16 mouse cellular contexts compared by ENCODE assay signal in the genomic region with DNA sequence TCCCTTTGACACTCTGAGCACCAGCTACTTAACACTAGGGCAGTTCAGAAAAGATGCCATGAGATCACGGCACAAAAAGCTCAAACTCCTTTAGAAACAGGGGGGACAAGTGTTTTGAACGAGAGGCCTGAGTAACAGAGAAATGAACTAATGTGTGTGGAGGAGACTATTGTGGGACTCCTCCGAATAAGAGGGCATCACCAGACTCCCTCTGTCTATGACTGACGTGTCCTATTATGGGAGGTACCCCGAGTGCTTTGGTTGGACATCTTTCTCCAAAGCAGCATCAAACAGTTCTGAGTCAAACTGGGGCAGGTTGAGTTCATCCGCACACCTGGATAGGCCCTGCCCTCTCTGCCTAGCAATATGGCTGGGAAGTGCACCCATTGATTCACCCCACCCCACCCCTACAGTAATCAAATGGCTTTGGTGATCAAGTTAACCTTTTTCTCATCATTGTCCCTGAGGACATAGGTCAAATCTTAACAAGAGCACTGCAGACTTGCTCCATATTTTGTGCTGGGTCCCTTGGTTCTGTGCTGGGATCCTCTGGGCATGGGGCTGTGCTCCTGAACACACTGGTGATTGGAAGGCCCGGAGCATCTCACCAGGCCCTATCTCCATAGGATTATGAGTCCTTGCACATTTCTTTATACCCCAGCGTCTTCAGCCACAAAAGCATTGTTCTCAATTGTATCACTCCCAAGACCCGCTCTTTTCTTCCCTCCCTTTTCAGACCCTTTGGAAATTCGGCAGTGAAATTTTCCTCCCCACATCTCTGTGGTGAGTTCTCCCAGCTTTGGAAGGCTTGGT.
DNase-seq lines count a peak whose midpoint lies in the region; ATAC-seq and TF ChIP-seq lines count a peak whose summit lies in the region.
"Had no signal": no experiment of that assay in that cellular context is flagged by ENCODE, and none has a peak within 500 bp of the region (broad histone marks: within the 10 kb centered on the region; RNA-seq: fewer than 3 reads in every experiment).

No protein-coding gene starts in this region.

- H3K4me3 ChIP-seq in forebrain, postnatal 0 days (ENCODE audit: low read depth, low read length) = no peak overlapping the region
- H3K4me3 ChIP-seq in limb, embryonic 12.5 days (replicated peaks) = no peak overlapping the region
- no peak overlapping the region for H3K4me3 ChIP-seq in neural tube, embryonic 12.5 days
- no peak overlapping the region for H3K4me3 ChIP-seq in intestine, embryonic 16.5 days (ENCODE audit: low read length)
- H3K4me3 ChIP-seq: embryonic facial prominence, embryonic 13.5 days; heart, embryonic 15.5 days; limb, embryonic 15.5 days; myocyte had no signal

- WGBS in forebrain, postnatal 0 days = 16% methylated on average over 10 of the region's 10 CpGs
- WGBS in limb, embryonic 12.5 days = 60% methylated on average over 10 of the region's 10 CpGs
- WGBS in neural tube, embryonic 12.5 days = 36% methylated on average over 10 of the region's 10 CpGs
- 71% methylated on average over 10 of the region's 10 CpGs for WGBS in intestine, embryonic 16.5 days

- peak overlapping the region; percentile 86 for H3K27ac ChIP-seq in forebrain, postnatal 0 days (ENCODE audit: low read depth, low read length)
- no peak overlapping the region for H3K27ac ChIP-seq in limb, embryonic 12.5 days
- H3K27ac ChIP-seq in neural tube, embryonic 12.5 days = peak overlapping the region; percentile 82
- H3K27ac ChIP-seq in intestine, embryonic 16.5 days (ENCODE audit: low read length) = no peak overlapping the region
- H3K27ac ChIP-seq: embryonic facial prominence, embryonic 13.5 days; heart, embryonic 15.5 days; kidney, postnatal 0 days; limb, embryonic 15.5 days had no signal

- H3K36me3 ChIP-seq in forebrain, postnatal 0 days (ENCODE audit: insufficient read depth) = no peaks in the 10 kb centered on the region
- no peaks in the 10 kb centered on the region for H3K36me3 ChIP-seq in limb, embryonic 12.5 days
- no peaks in the 10 kb centered on the region for H3K36me3 ChIP-seq in neural tube, embryonic 12.5 days
- H3K36me3 ChIP-seq in intestine, embryonic 16.5 days (ENCODE audit: control insufficient read depth, insufficient read depth, low read length) = no peaks in the 10 kb centered on the region
- H3K36me3 ChIP-seq: embryonic facial prominence, embryonic 13.5 days; heart, embryonic 15.5 days; limb, embryonic 15.5 days had no signal

- ATAC-seq in forebrain, postnatal 0 days = peak; percentile 34
- 0 out of 2 replicates have a peak, but pooled peaks have one; percentile 1 for ATAC-seq in limb, embryonic 12.5 days (ENCODE audit: insufficient number of reproducible peaks, insufficient read depth, low FRiP score, low TSS enrichment, low read depth)
- peak; percentile 67 for ATAC-seq in neural tube, embryonic 12.5 days (ENCODE audit: low FRiP score, low read depth)
- ATAC-seq in intestine, embryonic 16.5 days = no peak
- ATAC-seq: inflammation-experienced regulatory T-cells, adult 6 months had no signal

- peak; percentile 20 for DNase-seq in embryo, embryonic 11 days
- no peak for DNase-seq in embryo, embryonic 10.5 days (ENCODE audit: low spot score)
- DNase-seq in forebrain, postnatal 0 days = no peak
- no peak for DNase-seq in adrenal gland, postnatal 14 days
- no peak for DNase-seq in kidney, postnatal 4 days
- DNase-seq: gastrocnemius, postnatal 36 days; lung, adult 2 months had no signal

- H3K4me1 ChIP-seq in forebrain, postnatal 0 days (ENCODE audit: insufficient read depth) = peaks cover 24% of the 10 kb centered on the region
- H3K4me1 ChIP-seq in limb, embryonic 12.5 days (replicated peaks) = peaks cover 39% of the 10 kb centered on the region
- peaks cover 39% of the 10 kb centered on the region for H3K4me1 ChIP-seq in neural tube, embryonic 12.5 days
- H3K4me1 ChIP-seq in intestine, embryonic 16.5 days (ENCODE audit: control insufficient read depth, insufficient read depth, low read length) = no peaks in the 10 kb centered on the region; the same call in 1 of the 2 replicates
- H3K4me1 ChIP-seq: heart, embryonic 15.5 days had no signal

- peak overlapping the region; percentile 11; the same call in 1 of the 2 replicates for H3K4me2 ChIP-seq in forebrain, postnatal 0 days (ENCODE audit: low read depth)
- no peak overlapping the region for H3K4me2 ChIP-seq in limb, embryonic 12.5 days
- H3K4me2 ChIP-seq in neural tube, embryonic 12.5 days (replicated peaks) = 0 out of 2 replicates have a peak overlapping the region, but pooled peaks have one; percentile 9
- no peak overlapping the region for H3K4me2 ChIP-seq in intestine, embryonic 16.5 days (ENCODE audit: low read depth, low read length)
- H3K4me2 ChIP-seq: embryonic facial prominence, embryonic 13.5 days; heart, embryonic 15.5 days; limb, embryonic 15.5 days had no signal

- H3K9ac ChIP-seq in forebrain, postnatal 0 days = 0 out of 2 replicates have a peak overlapping the region, but pooled peaks have one; percentile 4
- H3K9ac ChIP-seq in limb, embryonic 12.5 days (replicated peaks) = no peak overlapping the region
- no peak overlapping the region for H3K9ac ChIP-seq in neural tube, embryonic 12.5 days
- H3K9ac ChIP-seq in intestine, embryonic 16.5 days (ENCODE audit: low read depth, low read length) = no peak overlapping the region
- H3K9ac ChIP-seq: embryonic facial prominence, embryonic 13.5 days; heart, embryonic 15.5 days; limb, embryonic 15.5 days had no signal

- no peak for TF ChIP-seq CTCF in forebrain, postnatal 0 days (IDR thresholded peaks at IDR 0.05; ENCODE audit: low read depth)

- no peaks in the 10 kb centered on the region for H3K9me3 ChIP-seq in forebrain, postnatal 0 days (ENCODE audit: low read length)
- H3K9me3 ChIP-seq in limb, embryonic 12.5 days = no peaks in the 10 kb centered on the region
- H3K9me3 ChIP-seq in neural tube, embryonic 12.5 days = no peaks in the 10 kb centered on the region
- no peaks in the 10 kb centered on the region for H3K9me3 ChIP-seq in intestine, embryonic 16.5 days (ENCODE audit: control insufficient read depth, low read length)
- H3K9me3 ChIP-seq: embryonic facial prominence, embryonic 13.5 days; heart, embryonic 15.5 days; limb, embryonic 15.5 days had no signal

- H3K27me3 ChIP-seq in forebrain, postnatal 0 days (ENCODE audit: insufficient read depth, low read length) = no peaks in the 10 kb centered on the region
- peaks cover 25% of the 10 kb centered on the region for H3K27me3 ChIP-seq in limb, embryonic 12.5 days
- H3K27me3 ChIP-seq in neural tube, embryonic 12.5 days (replicated peaks) = no peaks in the 10 kb centered on the region
- H3K27me3 ChIP-seq in intestine, embryonic 16.5 days (replicated peaks; ENCODE audit: control insufficient read depth, insufficient read depth, low read length) = no peaks in the 10 kb centered on the region
- H3K27me3 ChIP-seq: embryonic facial prominence, embryonic 13.5 days; heart, embryonic 15.5 days had no signal

Comparison
In these comparisons a context has a peak if more than half of its experiments do, and no peak if none do; other contexts are left out.
1. H3K27ac ChIP-seq: peak in forebrain, postnatal 0 days (single experiment) and neural tube, embryonic 12.5 days (single experiment); none in limb, embryonic 12.5 days (single experiment) and intestine, embryonic 16.5 days (single experiment).
2. H3K4me2 ChIP-seq: peak in forebrain, postnatal 0 days (single experiment) and neural tube, embryonic 12.5 days (single experiment); none in limb, embryonic 12.5 days (single experiment) and intestine, embryonic 16.5 days (single experiment).